Mouse (Mus musculus) mesoderm, embryonic 11.5 days (tissue): ENCODE measurements around the gene Hist1h2ab.
"Not testable (repeated sequence)": the region's sequence is repeated elsewhere in the genome, so short reads cannot be mapped to it uniquely, and the experiment has no call there.

Source experiments
- DNase-seq: peaks from one replicate; pipeline ENCODE4 v3.0.0-alpha.2; 2012; ENCODE audit warnings: low read depth, low spot score

Gene Hist1h2ab

GRCm38 (mm10) chr13:23753314-23754078 is 2.6 kb downstream of the Hist1h2ab start:
- no peak for DNase-seq

- DNase-seq, result no peak
Measured at GRCm38 (mm10) chr13:23755000-23755399, 4.1 kb downstream of the Hist1h2ab start.

GRCm38 (mm10) chr13:23756790-23757189 is 5.9 kb downstream of the Hist1h2ab start, which contains the start of gene Hist1h4b:
TSS of gene Hist1h4b (plus strand) at chr13:23757013.
- peak; percentile 90 for DNase-seq

GRCm38 (mm10) chr13:23757211-23757773 is 6.4 kb downstream of the Hist1h2ab start:
- DNase-seq, result peak; percentile 62

GRCm38 (mm10) chr13:23757921-23758320 is 7.0 kb downstream of the Hist1h2ab start:
- DNase-seq, result no peak

- no peak for DNase-seq
Measured at GRCm38 (mm10) chr13:23759251-23759771, 8.4 kb downstream of the Hist1h2ab start.

GRCm38 (mm10) chr13:23759916-23760239 is 9.0 kb downstream of the Hist1h2ab start:
- peak; percentile 61 for DNase-seq

GRCm38 (mm10) chr13:23760240-23760971 is 9.5 kb downstream of the Hist1h2ab start:
- DNase-seq, result no peak

- DNase-seq, result peak; percentile 98
Measured at GRCm38 (mm10) chr13:23760972-23761864, 10.3 kb downstream of the Hist1h2ab start, which contains the start of gene Hist1h4a. TSS of gene Hist1h4a (minus strand) at chr13:23761230.

GRCm38 (mm10) chr13:23761871-23762821 is 11.2 kb downstream of the Hist1h2ab start, which contains the start of gene Hist1h3a:
TSS of gene Hist1h3a (minus strand) at chr13:23762386.
- peak; percentile 86 for DNase-seq

GRCm38 (mm10) chr13:23763242-23763585 is 12.3 kb downstream of the Hist1h2ab start:
- DNase-seq, result no peak

- peak; percentile 91 for DNase-seq
Measured at GRCm38 (mm10) chr13:23763586-23764323, 12.8 kb downstream of the Hist1h2ab start, which contains the start of gene Hist1h1a. TSS of gene Hist1h1a (plus strand) at chr13:23763666.

- no peak for DNase-seq
Measured at GRCm38 (mm10) chr13:23764324-23765171, 13.6 kb downstream of the Hist1h2ab start.

GRCm38 (mm10) chr13:23765172-23765513 is 14.2 kb downstream of the Hist1h2ab start:
- DNase-seq, result no peak

- no peak for DNase-seq
Measured at GRCm38 (mm10) chr13:23766772-23767171, 15.8 kb downstream of the Hist1h2ab start.

GRCm38 (mm10) chr13:23768834-23769397 is 18.0 kb downstream of the Hist1h2ab start:
- DNase-seq, result no peak

GRCm38 (mm10) chr13:23769613-23770012 is 18.7 kb downstream of the Hist1h2ab start, which contains the start of gene Trim38:
TSS of gene Trim38 (plus strand) at chr13:23769913.
- DNase-seq, result not testable (repeated sequence)
